Mouse (Mus musculus) cerebellum, adult 8-10 months (tissue): ENCODE results near the gene Dst.

Source experiments
- DNase-seq: peaks from one replicate; pipeline ENCODE4 v3.0.0; 2022

Dst gene

GRCm38 (mm10) chr1:34182406-34183249, 274.6 kb downstream of the Dst start:
- peak; percentile 83 for DNase-seq

- DNase-seq, result no peak
Observed at GRCm38 (mm10) chr1:34183250-34183926, 275.4 kb downstream of the Dst start.

DNA sequence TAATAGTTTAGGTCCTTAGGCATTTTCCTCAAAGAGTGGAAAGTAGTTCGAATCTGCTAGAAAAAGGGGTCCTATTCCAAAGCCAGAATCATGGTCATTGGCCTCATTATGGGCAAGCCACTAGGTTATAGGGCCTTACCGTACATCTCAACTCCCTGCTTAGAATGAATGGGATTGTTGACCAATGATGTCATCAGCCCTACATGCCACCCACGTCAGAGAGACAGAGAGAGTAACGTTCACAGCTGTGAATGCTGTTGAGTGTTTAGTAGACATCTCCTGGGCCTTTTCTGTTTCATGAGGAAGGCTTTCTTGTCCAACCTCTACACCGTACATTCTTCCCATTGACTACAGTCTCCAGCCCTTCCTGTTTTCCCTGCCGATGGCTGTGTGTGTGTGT, 276.2 kb downstream of the Dst start:
- no peak for DNase-seq

- DNase-seq, result no peak
Observed at GRCm38 (mm10) chr1:34186033-34186432, 278.0 kb downstream of the Dst start.

GRCm38 (mm10) chr1:34187501-34187900, 279.5 kb downstream of the Dst start:
- DNase-seq, result no peak

GRCm38 (mm10) chr1:34188721-34189236, 280.8 kb downstream of the Dst start:
- no peak for DNase-seq

GRCm38 (mm10) chr1:34189318-34189717, 281.3 kb downstream of the Dst start:
- DNase-seq, result no peak

DNA sequence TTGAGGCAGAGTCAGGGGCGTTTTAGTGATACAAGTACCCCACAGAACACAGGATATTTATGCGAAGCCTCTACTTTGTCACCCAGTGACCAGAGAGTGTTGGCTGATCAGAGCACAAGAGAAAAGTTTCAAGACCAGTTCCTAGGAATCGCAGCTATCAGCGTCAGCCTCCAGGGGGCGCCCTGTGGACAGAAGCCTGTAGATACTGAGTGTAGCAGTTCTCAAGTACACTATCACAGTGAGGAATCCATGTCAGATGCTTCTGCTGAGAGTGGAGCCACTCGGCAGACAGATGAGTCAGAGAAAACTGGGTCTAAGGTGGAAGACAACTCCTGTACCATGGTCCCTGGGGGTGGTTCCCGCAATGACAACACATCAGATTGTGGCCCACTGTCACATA, 281.9 kb downstream of the Dst start:
- peak; percentile 43 for DNase-seq

GRCm38 (mm10) chr1:34192174-34192573, 284.1 kb downstream of the Dst start:
- no peak for DNase-seq

- no peak for DNase-seq
Observed at GRCm38 (mm10) chr1:34200791-34201190, 292.8 kb downstream of the Dst start.

GRCm38 (mm10) chr1:34201483-34201882, 293.5 kb downstream of the Dst start:
- no peak for DNase-seq

GRCm38 (mm10) chr1:34211704-34212103, 303.7 kb downstream of the Dst start:
- no peak for DNase-seq

DNA sequence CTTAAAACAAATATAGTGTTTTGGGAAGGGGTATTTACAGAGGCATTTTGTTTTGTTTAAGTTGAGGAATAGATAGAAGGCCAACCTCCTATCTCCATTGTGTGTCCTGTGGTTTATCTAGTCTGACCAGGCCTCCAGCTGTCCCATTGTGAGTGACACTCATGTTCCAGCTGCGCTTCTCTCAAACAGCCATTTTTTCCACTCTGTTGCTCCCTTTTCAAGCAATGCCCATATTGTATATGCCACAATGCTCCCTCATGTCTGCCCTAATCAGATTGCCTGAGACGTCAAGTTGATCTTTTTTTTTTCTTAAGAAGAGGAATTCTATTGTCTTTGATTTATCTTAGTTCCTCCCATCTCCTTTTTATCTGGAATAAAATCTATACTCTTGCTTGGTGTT, 308.4 kb downstream of the Dst start:
- no peak for DNase-seq

DNA sequence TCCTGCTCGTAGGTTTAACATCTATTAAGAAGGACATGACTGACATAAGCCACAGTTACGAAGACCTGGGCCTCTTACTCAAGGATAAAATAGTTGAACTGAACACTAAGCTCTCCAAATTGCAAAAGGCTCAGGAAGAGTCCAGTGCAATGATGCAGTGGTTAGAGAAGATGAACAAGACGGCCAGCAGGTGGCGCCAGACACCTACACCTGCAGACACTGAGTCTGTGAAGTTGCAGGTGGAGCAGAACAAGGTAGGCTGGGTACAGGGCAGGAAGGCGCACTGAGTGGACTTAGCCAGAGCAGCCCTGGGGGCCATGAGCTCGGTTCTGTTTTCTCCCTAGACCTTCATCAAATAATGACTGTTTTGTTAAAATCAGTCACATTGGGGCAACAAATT, 310.3 kb downstream of the Dst start:
- DNase-seq, result peak; percentile 76

- DNase-seq, result no peak
Observed at GRCm38 (mm10) chr1:34218801-34219200, 310.8 kb downstream of the Dst start.

DNA sequence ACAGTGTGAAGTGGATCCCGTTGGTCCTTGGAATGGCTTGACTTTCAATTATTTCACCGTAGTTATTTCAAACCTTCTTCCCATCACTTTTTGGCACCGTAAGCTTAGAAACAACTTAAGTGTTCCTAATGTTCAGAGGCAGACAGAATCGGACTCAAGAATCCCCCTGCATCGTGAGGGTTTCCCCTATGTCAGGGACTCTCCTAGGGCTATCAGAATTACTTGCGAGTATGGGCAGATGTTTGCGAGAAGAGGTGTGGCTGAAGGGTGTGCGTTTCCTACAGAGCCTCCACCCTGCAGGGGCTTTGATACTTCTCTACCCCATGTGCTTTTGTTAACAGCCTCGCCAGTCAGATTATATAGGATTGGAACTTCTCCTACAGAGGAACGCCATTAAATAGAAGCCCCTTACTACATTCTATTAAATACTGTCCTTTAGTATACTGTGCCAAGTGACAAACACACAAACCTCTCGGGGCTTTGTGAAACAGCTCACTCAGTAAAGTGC, 312.1 kb downstream of the Dst start:
- no peak for DNase-seq

- no peak for DNase-seq
Observed at GRCm38 (mm10) chr1:34223866-34224265, 315.8 kb downstream of the Dst start.

- no peak for DNase-seq
Observed at GRCm38 (mm10) chr1:34227676-34228075, 319.7 kb downstream of the Dst start.

DNA sequence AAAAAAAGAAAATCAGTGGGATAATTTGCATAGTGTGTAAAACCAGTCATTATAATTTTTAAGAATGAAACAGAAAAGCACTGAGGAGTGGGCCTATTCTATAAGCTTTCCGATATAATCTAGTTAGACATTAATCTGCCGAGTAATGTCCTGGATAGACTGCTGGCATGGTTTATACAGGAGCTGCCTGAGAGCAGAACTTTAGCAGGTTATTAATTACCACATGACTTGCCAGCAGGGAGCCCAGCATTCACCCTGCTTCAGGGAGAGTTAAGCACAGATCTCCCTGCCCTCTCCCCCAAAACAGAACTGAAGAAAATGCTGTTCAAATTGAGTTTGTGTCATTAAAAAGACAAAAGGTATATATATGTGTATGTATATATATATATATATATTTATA, 323.0 kb downstream of the Dst start:
- no peak for DNase-seq

GRCm38 (mm10) chr1:34236254-34236723, 328.3 kb downstream of the Dst start:
- DNase-seq, result peak; percentile 16

- no peak for DNase-seq
Observed at GRCm38 (mm10) chr1:34237211-34237610, 329.2 kb downstream of the Dst start.

GRCm38 (mm10) chr1:34237689-34238091, 329.7 kb downstream of the Dst start:
- DNase-seq, result no peak

DNA sequence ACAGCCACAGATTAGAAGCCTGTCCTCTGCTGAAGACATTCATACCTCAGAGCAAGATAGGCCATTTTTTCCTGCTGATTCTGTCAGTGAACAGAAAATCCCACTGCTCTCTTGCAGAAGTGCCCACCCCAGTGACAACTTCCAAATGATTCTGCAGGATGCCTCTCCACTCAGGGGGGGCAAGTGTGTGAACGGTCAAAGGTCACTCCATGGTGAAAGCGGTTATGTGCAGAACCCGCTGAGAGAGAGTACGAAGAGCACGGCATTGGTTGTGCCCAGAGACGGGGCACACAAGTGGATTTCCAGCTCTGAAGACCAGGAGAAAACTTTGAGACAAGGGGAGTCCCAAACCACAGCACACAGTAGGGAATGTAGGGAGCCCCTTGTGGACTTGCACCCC, 330.2 kb downstream of the Dst start:
- DNase-seq, result no peak

GRCm38 (mm10) chr1:34244678-34245077, 336.7 kb downstream of the Dst start:
- no peak for DNase-seq
